Mouse (Mus musculus) urinary bladder, adult 18-20 months (tissue): ENCODE measurements at regions not wholly inside any gene's neighbourhood (a gene's known extent, or its start where the extent isn't known, plus 50 kb on each side); places are given as distances from the start of the nearest gene placed in this dataset.
A peak's percentile ranks its signal among the peaks of the same experiment; 100 is the strongest.

Source experiments
- DNase-seq, 2 experiments: peaks; one replicate each; pipeline ENCODE4 v3.0.0; 2022; ENCODE audit warnings: low spot score in 2 of 2, mixed read lengths in 2 of 2

GRCm38 (mm10) chr13:47576516-47576915 is 454.1 kb downstream of the Rnf144b start:
- no peak for DNase-seq

GRCm38 (mm10) chr13:47580144-47580543 is 457.7 kb downstream of the Rnf144b start:
- no peak for DNase-seq

- no peak for DNase-seq
Observed at GRCm38 (mm10) chr13:47585158-47585557, 462.7 kb downstream of the Rnf144b start.

- no peak for DNase-seq
Observed at GRCm38 (mm10) chr13:47602646-47603045, 480.2 kb downstream of the Rnf144b start.

- no peak for DNase-seq
Observed at GRCm38 (mm10) chr13:47611439-47611838, 489.0 kb downstream of the Rnf144b start.

GRCm38 (mm10) chr13:47636511-47637103 is 514.2 kb downstream of the Rnf144b start:
- no peak for DNase-seq

DNA sequence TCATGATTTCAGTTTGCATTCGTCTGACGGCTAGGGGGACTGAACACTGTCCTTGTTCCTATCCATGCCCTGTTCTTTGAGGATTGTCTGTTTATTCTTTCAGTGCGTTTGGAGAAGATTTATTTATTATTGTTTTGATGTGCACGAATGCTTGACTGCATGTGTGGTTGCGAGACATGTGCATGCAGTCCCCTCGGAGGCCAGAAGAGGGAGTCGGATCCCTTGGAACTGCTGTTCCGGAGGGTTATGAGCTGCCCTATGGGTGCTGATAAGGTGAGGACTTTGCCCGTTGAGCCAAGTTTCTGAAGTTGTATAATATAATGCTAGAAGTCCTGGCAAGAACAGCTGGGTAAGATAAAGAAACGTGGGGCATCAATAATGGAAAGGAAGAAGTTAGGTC is 519.9 kb downstream of the Rnf144b start:
- DNase-seq = no peak

- no peak for DNase-seq
Observed at GRCm38 (mm10) chr13:47645081-47645480, 522.6 kb downstream of the Rnf144b start.

GRCm38 (mm10) chr13:47647693-47648092 is 525.2 kb downstream of the Rnf144b start:
- no peak for DNase-seq

DNA sequence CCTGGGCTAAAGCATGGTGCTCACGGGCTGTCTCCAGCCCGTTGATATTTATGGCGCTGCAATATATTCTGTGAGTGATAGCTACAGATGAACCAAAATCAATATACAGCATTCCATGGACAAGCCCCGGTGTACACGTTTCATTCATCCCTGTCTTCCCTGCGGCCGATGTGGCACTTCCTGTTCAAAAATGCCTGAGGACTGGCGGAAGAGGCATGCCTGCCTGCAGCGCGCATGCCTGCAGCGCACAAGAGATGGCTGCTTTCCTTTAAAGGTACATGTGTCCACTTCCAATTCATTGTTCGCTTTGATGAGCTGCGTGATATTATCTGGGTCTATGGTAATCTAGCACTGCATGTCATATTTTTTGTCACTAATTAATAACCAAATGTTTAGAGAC is 527.6 kb downstream of the Rnf144b start:
- DNase-seq = peak in 1 of 2 experiments; percentile 5

DNA sequence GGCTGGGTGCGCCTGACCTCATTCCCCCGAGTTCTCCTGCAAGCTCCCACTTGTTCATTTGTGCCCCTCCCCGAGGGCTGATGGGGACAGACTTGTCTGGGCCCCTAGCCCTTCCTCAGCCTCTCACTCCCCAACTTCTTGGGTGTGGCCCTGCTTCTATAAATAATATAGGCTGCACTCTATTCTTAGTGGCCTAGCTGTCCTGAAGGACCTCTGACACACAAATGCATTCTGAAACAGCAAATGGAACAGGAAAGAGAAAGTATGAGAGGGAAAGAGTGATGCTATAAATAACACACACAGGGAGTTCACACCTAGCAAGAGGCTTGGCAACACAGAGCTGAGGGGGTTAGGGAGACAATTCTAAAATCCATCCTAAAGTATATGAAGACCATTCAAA is 544.0 kb downstream of the Rnf144b start:
- DNase-seq = no peak

DNA sequence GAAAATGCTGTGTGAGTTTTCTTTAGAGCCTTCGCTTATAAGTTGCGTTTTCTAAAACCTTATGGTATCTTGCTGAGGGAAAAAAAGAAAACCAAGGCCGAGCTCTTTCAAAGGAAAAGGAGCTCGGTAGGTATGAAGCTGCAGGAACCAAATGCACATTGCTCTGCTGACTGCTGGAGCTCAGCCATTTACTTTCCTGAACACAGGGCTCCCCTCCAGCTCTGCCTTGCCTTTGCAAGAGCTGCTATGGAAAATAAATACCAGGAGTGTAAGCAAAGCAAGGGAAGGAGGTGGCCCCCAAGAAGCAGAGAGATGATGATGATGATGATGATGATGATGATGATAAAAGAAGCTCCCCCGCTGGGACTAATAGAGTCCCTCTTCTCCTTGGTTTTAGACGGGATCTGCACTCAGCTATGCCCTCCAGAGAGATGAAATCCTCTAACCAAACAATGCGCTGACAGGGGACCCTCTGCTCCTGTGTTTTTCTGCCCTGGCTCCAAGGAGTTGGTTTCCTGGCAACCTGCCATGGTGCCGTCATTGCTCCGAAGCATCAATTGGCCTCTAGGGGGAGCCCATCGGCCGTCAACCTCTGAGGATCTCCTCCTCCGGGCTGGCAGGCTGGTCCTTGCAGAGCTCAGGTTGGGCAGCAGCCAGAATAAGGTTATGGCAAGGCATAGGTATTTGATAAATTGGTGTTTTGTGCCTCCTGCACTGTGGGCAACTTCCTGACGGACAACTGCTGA is 544.7 kb downstream of the Rnf144b start:
- DNase-seq = peak; percentile 83 to 93

DNA sequence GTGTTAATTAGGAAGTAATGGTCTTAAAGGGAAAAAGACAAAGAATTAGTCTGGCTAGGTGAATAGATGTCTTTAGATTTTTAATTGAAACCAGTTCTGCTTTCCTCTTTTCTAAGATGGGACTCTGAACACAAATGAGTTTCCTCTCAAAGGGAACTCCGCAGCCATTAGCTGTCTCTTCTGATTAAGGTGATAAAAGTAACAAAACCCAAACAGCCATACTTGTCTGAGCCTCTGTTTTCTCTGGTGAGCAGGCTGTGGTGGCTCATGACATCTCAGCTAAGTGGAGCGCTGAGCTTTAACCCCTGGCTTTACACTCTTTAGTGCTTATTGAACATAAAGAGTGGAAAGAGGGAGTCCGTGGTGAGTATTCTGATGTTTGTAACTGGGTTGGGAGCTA is 565.7 kb downstream of the Rnf144b start:
- no peak for DNase-seq

- DNase-seq = no peak
Observed at GRCm38 (mm10) chr13:47693815-47694214, 567.2 kb upstream of the Id4 start.

GRCm38 (mm10) chr13:47695877-47696276 is 565.2 kb upstream of the Id4 start:
- no peak for DNase-seq

DNA sequence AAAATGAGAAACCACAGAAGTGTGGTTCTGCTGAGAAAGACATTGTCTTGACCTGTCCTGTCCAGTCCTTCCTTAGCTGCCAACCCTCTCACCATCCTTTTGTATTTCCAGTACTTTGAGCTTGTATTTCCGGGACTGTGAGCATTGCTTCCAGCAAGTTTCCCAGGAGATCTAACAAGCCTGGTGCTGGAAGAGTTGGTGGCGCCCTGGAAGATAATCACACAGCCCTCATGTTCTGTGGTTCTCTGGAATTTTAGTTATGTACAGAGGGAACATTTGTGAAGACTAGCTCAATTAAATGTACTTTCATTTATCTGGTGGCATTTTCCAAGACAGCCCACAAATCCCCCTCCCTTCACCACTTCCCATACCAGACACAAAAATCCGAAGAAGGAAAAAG is 560.5 kb upstream of the Id4 start:
- no peak for DNase-seq

- DNase-seq = no peak
Observed at GRCm38 (mm10) chr13:47707961-47708609, 552.9 kb upstream of the Id4 start.

DNA sequence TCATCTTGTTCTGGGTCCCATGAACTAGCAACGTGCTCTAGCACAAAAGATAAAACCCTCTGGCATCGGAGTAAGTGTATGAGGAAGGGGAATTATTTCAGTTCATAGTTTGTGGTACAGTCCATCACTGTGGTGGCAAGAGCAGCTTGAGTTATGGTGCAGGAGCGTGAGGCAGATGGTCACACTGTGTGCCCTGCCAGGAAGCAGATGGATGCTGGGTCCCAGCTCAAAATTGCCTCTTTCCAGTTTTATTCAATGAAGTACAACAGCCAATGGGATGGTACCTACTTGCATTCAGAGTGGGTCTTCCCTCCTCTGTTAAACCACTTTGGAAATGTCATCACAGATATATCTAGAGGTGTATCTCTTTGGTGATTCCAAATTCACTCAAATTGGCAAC is 551.7 kb upstream of the Id4 start:
- no peak for DNase-seq

DNA sequence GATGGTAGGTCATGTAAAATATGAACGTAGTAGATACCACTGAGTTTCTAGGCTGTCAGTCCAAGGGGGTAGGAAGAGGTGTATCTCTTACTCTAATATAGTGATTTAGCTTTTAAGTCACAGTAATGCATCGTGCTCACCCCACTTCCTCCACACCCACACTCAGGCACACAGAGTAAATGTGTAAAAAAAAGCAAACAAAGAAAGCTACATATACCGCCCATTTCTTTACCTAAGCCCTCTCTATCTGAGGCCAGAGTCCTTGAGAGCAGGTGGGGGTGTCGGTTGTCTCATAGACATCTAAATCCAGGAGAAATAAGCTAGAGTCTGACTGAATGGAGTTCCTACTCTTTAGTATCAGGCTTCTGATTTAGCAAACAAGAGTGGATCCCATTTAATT is 548.5 kb upstream of the Id4 start:
- DNase-seq = no peak

DNA sequence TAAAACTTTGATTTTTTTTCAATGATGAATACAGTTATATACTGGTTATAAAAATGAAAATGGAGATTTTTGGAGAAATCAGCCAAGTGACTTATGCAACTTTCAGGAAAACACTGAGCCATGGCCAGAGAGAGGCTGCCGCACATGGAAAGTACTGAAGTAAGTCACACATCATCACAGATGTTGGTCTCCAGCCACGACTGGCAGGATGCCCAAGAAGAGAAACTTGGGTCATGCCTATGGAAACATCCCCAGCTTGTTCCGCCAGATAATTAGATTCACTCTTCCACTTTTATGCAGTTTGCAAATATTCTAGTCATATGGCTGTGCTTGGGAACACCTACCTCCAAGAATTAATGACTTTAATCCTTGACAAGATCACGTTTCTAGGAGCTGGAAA is 544.8 kb upstream of the Id4 start:
- DNase-seq = no peak

DNA sequence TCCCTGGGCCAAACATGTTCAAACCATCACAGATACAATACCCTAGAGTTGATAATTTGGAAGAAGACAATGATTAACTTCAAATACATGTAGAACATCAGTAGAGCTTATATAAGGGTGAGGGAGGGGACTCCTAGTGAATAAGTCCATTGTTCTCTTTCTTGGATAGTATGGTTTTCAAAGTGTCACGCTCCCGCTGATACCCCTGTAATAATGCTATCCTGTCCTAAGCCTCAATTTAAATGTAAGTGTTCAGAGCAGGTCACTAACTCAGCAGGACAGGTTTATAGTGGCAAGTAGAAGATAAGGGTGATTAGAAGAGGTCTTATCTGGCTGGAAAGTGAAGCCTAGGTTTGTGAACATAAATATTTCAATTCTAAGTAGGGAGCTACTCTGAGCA is 540.4 kb upstream of the Id4 start:
- DNase-seq = no peak

- DNase-seq = no peak
Observed at GRCm38 (mm10) chr13:47734415-47734814, 526.6 kb upstream of the Id4 start.

- no peak for DNase-seq
Observed at GRCm38 (mm10) chr13:47735426-47736063, 525.5 kb upstream of the Id4 start.
